Mouse (Mus musculus) heart, embryonic 13.5 days (tissue): ENCODE measurements around the gene Pitx2. TPM values are rescaled to one million over a fixed set of nuclear protein-coding genes. Genes with fewer than 3 reads are reported as not detected.

Experiments
- ATAC-seq: fragments of 200-750 bp; cut with Nextera tagmentation; 2 replicates; pipeline ENCODE4 v1.8.0; 2017; ENCODE audit warnings: moderate TSS enrichment; ENCODE audit not compliant: insufficient number of reproducible peaks, low FRiP score, low TSS enrichment; ENCODE audit errors: extremely low read depth
- H3K27ac ChIP-seq: fragments of 300-500 bp; sonication (generic); replicated peaks from 2 replicates; pipeline ENCODE4 v1.5.1; 2015; ENCODE audit warnings: moderate library complexity, mild to moderate bottlenecking, inconsistent platforms
- H3K27me3 ChIP-seq: fragments of 300-500 bp; sonication (generic); replicated peaks from 2 replicates; pipeline ENCODE4 v1.6.1; 2015; ENCODE audit warnings: mild to moderate bottlenecking, inconsistent platforms
- H3K36me3 ChIP-seq: fragments of 300-500 bp; sonication (generic); 2 replicates; pipeline ENCODE4 v1.6.1; 2015; ENCODE audit warnings: mild to moderate bottlenecking, inconsistent platforms
- H3K4me1 ChIP-seq: fragments of 300-500 bp; sonication (generic); 2 replicates; pipeline ENCODE4 v1.6.1; 2015; ENCODE audit warnings: inconsistent platforms
- H3K4me2 ChIP-seq: fragments of 300-500 bp; sonication (generic); 2 replicates; pipeline ENCODE4 v1.6.1; 2015; ENCODE audit warnings: inconsistent platforms, mild to moderate bottlenecking, moderate library complexity
- H3K4me3 ChIP-seq: fragments of 300-500 bp; sonication (generic); 2 replicates; pipeline ENCODE4 v1.5.1; 2015; ENCODE audit warnings: moderate library complexity, mild to moderate bottlenecking, inconsistent platforms
- H3K9ac ChIP-seq: fragments of 300-500 bp; sonication (generic); 2 replicates; pipeline ENCODE4 v1.6.1; 2015; ENCODE audit warnings: inconsistent platforms, mild to moderate bottlenecking, moderate library complexity
- H3K9me3 ChIP-seq: fragments of 300-500 bp; sonication (generic); 2 replicates; pipeline ENCODE4 v1.6.1; 2016; ENCODE audit warnings: inconsistent platforms
- WGBS: fragments of 180-500 bp; shearing (Covaris S2); methylation state at CpG from one replicate; pipeline ENCODE4 v1.1.7; 2015; ENCODE audit warnings: mixed read lengths; 5-methylcytosine and 5-hydroxymethylcytosine counted together
- polyA plus RNA-seq: library from polyadenylated mRNA; unstranded; fragments of >200 nt; fragmentation: Nextera tagmentation; extraction: Ambion mirVana; gene quantifications from 2 replicates; pipeline ENCODE4 v1.2.1, GENCODE M21; 2015

The Pitx2 gene
- polyA plus RNA-seq, 1 experiment from 2014 or later: 29.2 TPM

DNA sequence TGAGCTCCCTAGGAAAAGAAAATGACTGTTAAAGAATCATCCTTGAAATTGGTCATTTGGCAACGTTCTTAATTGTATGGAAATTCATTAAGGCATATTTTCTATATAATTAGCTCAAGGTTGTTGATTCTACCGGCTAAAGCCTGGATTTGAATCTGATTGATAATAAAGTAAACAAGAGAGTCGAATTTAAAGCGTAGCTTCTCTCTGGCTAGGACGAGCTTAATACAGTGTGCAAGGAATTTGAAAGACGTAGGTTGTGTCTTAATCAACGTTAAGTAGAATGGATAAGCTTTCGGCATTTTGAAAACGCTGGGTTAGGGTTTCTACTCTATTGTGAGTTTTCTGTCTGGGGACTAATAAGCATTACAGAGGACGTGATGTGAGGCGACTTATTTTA is 13.1 kb downstream of the Pitx2 start:
- Histone ChIP-seq H3K27me3 (peaks cover 96% of the 10 kb centered on the region), H3K9me3 (no peaks in the 10 kb centered on the region), H3K4me2 (peak overlapping the region; percentile 82; the same call in 1 of the 2 replicates), H3K4me1 (peaks cover 22% of the 10 kb centered on the region), H3K36me3 (no peaks in the 10 kb centered on the region), H3K27ac (no peak overlapping the region), H3K9ac (no peak overlapping the region), H3K4me3 (no peak overlapping the region)
- WGBS: 7% methylated on average over 11 of the region's 11 CpGs
- no peak for ATAC-seq

- peaks cover 22% of the 10 kb centered on the region for H3K4me1 ChIP-seq
- H3K4me3 ChIP-seq: peak overlapping the region; percentile 61
- peak overlapping the region; percentile 82 for H3K4me2 ChIP-seq
- H3K36me3 ChIP-seq: no peaks in the 10 kb centered on the region
- WGBS: under 1% methylated on average over 39 of the region's 39 CpGs
- ATAC-seq: peak; percentile 88
- H3K9me3 ChIP-seq: no peaks in the 10 kb centered on the region
- peak overlapping the region; percentile 78 for H3K9ac ChIP-seq
- peaks cover 96% of the 10 kb centered on the region for H3K27me3 ChIP-seq
- H3K27ac ChIP-seq: peak overlapping the region; percentile 60
Measured at GRCm38 (mm10) chr3:129213633-129214145, 14.0 kb downstream of the Pitx2 start.

DNA sequence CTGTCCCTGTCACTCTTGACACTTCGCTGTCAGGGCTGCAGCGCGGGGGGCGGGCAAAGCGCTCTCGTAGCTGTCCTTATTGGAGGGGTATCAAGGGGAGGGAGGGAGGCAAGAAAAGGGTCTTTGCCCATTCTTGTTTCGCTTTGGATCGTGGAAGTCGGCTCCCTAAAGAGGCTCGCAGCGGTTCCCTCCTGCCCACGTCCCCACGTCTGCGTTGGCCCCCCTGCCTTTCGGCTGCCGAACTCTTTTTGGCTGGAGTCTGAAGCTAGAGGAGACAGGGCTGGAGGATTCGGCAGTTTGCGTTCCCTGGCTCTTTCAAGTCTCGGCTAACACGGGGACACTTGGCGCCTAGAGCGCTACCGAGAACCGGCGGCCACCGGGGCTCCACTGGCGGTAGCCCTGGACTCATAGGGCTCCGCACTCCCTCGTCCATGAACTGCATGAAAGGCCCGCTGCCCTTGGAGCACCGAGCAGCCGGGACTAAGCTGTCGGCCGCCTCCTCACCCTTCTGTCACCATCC is 14.5 kb downstream of the Pitx2 start:
- Histone ChIP-seq H3K4me1 (peaks cover 22% of the 10 kb centered on the region), H3K4me3 (peak overlapping the region; percentile 61), H3K36me3 (no peaks in the 10 kb centered on the region), H3K27ac (peak overlapping the region; percentile 60), H3K4me2 (peak overlapping the region; percentile 82), H3K27me3 (peaks cover 94% of the 10 kb centered on the region), H3K9ac (peak overlapping the region; percentile 78), H3K9me3 (no peaks in the 10 kb centered on the region)
- no peak for ATAC-seq
- under 1% methylated on average over 34 of the region's 34 CpGs for WGBS

DNA sequence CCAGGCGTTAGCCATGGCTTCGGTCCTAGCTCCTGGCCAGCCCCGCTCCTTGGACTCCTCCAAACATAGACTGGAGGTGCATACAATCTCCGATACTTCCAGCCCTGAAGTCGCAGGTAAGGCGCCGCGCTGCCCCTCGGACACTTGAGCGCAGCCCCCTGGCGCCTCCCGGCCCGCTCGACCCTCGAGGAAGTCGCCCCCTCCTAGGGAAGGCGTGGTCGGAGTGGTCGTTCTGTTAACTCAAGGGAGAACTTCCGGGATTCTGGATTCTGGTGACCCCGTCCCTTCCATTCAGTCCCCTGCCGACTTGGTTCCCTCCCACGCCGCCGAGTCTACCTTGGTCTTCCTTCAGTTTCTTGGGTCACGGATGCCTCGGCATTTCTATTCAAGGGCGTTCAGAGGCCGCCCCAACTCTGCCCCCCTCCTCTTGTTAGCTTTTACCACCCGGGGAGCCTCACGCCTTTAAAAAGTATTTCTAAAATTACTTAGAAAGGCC is 15.0 kb downstream of the Pitx2 start:
- H3K9ac ChIP-seq: peak overlapping the region; percentile 78

GRCm38 (mm10) chr3:129215241-129215750 is 15.6 kb downstream of the Pitx2 start:
- H3K4me3 ChIP-seq: peak overlapping the region; percentile 61

More for the DNA sequence above, 15.0 kb downstream of the Pitx2 start:
- under 1% methylated on average over 31 of the region's 31 CpGs for WGBS
- Histone ChIP-seq H3K36me3 (no peaks in the 10 kb centered on the region), H3K27me3 (peaks cover 93% of the 10 kb centered on the region), H3K4me2 (peak overlapping the region; percentile 82), H3K27ac (peak overlapping the region; percentile 60), H3K9me3 (no peaks in the 10 kb centered on the region), H3K4me3 (peak overlapping the region; percentile 61), H3K4me1 (peaks cover 22% of the 10 kb centered on the region)
- no peak for ATAC-seq

GRCm38 (mm10) chr3:129215751-129216331 is 16.2 kb downstream of the Pitx2 start:
- 5% methylated on average over 33 of the region's 35 CpGs for WGBS
- H3K36me3 ChIP-seq: no peaks in the 10 kb centered on the region
- peak overlapping the region; percentile 82 for H3K4me2 ChIP-seq
- peak overlapping the region; percentile 61 for H3K4me3 ChIP-seq
- no peak for ATAC-seq
- H3K9me3 ChIP-seq: no peaks in the 10 kb centered on the region
- H3K27ac ChIP-seq: peak overlapping the region; percentile 60
- H3K4me1 ChIP-seq: peaks cover 22% of the 10 kb centered on the region
- peaks cover 90% of the 10 kb centered on the region for H3K27me3 ChIP-seq
- peak overlapping the region; percentile 78 for H3K9ac ChIP-seq

More at GRCm38 (mm10) chr3:129215241-129215750, 15.6 kb downstream of the Pitx2 start:
- whole genome bisulfite sequencing: under 1% methylated on average over 26 of the region's 26 CpGs
- H3K27me3 ChIP-seq: peaks cover 93% of the 10 kb centered on the region
- peaks cover 22% of the 10 kb centered on the region for H3K4me1 ChIP-seq
- H3K27ac ChIP-seq: peak overlapping the region; percentile 60
- H3K36me3 ChIP-seq: no peaks in the 10 kb centered on the region
- no peaks in the 10 kb centered on the region for H3K9me3 ChIP-seq
- H3K9ac ChIP-seq: peak overlapping the region; percentile 78
- H3K4me2 ChIP-seq: peak overlapping the region; percentile 82
- no peak for ATAC-seq

DNA sequence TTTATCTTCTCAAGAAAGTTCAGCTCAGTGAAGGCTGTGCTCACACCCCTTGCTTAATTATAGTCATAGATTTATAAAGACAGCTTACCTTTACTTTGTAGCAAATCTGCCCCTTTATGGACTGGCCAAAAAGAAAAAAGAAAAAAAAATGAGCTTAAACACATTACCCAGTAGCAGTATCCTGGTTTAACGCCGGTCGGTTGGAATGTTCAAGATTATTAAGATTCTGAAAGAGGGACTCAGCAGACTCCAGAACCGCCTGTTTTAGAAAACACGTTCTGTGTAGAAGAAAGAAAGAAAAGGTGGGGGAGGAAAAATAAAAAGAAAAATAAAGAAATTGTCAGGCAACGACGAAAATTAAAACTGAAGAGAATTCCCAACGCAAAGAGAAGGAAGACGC is 16.8 kb downstream of the Pitx2 start:
- peak overlapping the region; percentile 78 for H3K9ac ChIP-seq
- no peak overlapping the region for H3K27ac ChIP-seq
- H3K4me1 ChIP-seq: peaks cover 22% of the 10 kb centered on the region
- H3K27me3 ChIP-seq: peaks cover 90% of the 10 kb centered on the region
- peak overlapping the region; percentile 61 for H3K4me3 ChIP-seq
- H3K36me3 ChIP-seq: no peaks in the 10 kb centered on the region
- peak overlapping the region; percentile 82 for H3K4me2 ChIP-seq
- no peaks in the 10 kb centered on the region for H3K9me3 ChIP-seq
- 7% methylated on average over 9 of the region's 9 CpGs for WGBS
- no peak for ATAC-seq

GRCm38 (mm10) chr3:129216911-129217561 is 17.4 kb downstream of the Pitx2 start:
- Histone ChIP-seq H3K9me3 (no peaks in the 10 kb centered on the region), H3K27me3 (peaks cover 90% of the 10 kb centered on the region), H3K36me3 (no peaks in the 10 kb centered on the region), H3K4me2 (peak overlapping the region; percentile 82), H3K4me1 (peaks cover 22% of the 10 kb centered on the region), H3K27ac (peak overlapping the region; percentile 58), H3K9ac (peak overlapping the region; percentile 78), H3K4me3 (peak overlapping the region; percentile 61)
- no peak for ATAC-seq
- 2% methylated on average over 34 of the region's 34 CpGs for WGBS

- Histone ChIP-seq H3K4me2 (peak overlapping the region; percentile 82), H3K27me3 (peaks cover 90% of the 10 kb centered on the region), H3K27ac (peak overlapping the region; percentile 54), H3K36me3 (no peaks in the 10 kb centered on the region), H3K4me3 (peak overlapping the region; percentile 61), H3K4me1 (peaks cover 22% of the 10 kb centered on the region), H3K9ac (peak overlapping the region; percentile 78), H3K9me3 (no peaks in the 10 kb centered on the region)
- WGBS: 7% methylated on average over 12 of the region's 12 CpGs
- ATAC-seq: no peak
Measured at GRCm38 (mm10) chr3:129217862-129218370, 18.2 kb downstream of the Pitx2 start.

DNA sequence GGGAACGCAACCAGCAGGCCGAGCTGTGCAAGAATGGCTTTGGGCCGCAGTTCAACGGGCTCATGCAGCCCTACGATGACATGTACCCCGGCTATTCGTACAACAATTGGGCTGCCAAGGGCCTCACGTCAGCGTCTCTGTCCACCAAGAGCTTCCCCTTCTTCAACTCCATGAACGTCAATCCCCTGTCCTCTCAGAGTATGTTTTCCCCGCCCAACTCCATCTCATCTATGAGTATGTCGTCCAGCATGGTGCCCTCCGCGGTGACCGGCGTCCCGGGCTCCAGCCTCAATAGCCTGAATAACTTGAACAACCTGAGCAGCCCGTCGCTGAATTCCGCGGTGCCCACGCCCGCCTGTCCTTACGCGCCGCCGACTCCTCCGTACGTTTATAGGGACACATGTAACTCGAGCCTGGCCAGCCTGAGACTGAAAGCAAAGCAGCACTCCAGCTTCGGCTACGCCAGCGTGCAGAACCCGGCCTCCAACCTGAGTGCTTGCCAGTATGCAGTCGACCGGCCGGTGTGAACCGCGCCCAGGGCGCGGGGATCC is 18.8 kb downstream of the Pitx2 start:
- under 1% methylated on average over 41 of the region's 41 CpGs for WGBS
- Histone ChIP-seq H3K4me3 (peak overlapping the region; percentile 61), H3K9me3 (no peaks in the 10 kb centered on the region), H3K9ac (peak overlapping the region; percentile 78), H3K27me3 (peaks cover 90% of the 10 kb centered on the region), H3K36me3 (no peaks in the 10 kb centered on the region), H3K4me1 (peaks cover 20% of the 10 kb centered on the region), H3K27ac (peak overlapping the region; percentile 54), H3K4me2 (peak overlapping the region; percentile 82)
- ATAC-seq: no peak
